Mouse (Mus musculus): ENCODE data around the gene Sult2a7. TPM values are rescaled to one million over a fixed set of nuclear protein-coding genes. Genes with fewer than 3 reads are reported as not detected.

Gene Sult2a7
- not detected in 2 replicates for polyA plus RNA-seq (2015; fragmentation: Nextera tagmentation; extraction: Ambion mirVana)

DNA sequence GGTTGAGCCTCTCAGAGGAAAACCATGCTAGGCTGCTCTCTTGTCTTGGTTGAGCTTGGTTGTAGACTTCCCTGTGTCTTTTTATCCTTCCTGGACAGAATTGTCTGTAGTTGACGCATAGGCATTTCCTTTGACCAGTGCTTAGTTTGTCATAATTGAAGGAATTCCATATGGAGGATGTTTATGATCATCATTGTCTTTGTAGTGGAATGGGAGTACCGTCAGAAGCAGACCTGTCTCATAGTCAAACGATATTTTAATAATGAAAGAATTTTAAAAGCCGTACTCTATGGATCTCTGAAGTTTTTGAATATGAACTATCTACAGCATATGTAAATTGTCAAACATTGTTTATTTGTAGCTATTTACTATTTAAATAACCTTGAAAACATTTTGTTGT lies at the start of gene Sult2a7:
Gene Sult2a7, minus strand, starts transcription at position 101 of the 400 bp plus-strand sequence.
- ATAC-seq (ENCODE audit: low read depth) = no peak
- Histone ChIP-seq H3K4me3 (no peak within 1 kb of the TSS), H3K27ac (replicated peaks) (no peak within 1 kb of the TSS), H3K36me3 (no peaks in the 10 kb centered on the region), H3K27me3 (no peaks in the 10 kb centered on the region), H3K9ac (no peak within 1 kb of the TSS), H3K9me3 (peaks cover 18% of the 10 kb centered on the region), H3K4me2 (no peak within 1 kb of the TSS), H3K4me1 (replicated peaks) (no peaks in the 10 kb centered on the region)
- 92% methylated on average over 4 of the region's 4 CpGs for WGBS

DNA sequence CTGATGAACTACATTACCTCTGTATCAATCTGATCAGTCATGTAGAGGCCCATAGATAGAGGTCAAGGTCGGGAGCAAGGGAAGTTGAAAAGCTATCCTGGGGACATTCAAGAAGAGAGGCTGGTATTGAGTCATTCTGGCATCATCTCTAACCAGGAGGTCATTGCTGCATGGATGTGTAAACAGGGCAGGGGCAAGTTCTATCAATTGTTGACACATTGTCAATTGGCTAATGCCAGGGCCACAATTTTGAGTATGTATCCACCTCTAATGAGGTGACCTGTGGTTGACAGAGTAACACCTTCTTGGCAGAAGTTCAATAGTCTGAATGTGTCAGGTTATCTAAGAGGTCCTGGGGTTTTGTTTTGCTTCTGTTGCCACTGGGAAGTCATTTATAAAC lies 31.2 kb upstream of the Sult2a7 start:
- WGBS = 59% methylated on average over 1 of the region's 1 CpGs
- H3K4me3 ChIP-seq = no peak overlapping the region
- no peak overlapping the region for H3K27ac ChIP-seq (replicated peaks)
- H3K4me2 ChIP-seq = no peak overlapping the region
- no peaks in the 10 kb centered on the region for H3K27me3 ChIP-seq
- no peak for ATAC-seq (ENCODE audit: low read depth)
- no peak overlapping the region for H3K9ac ChIP-seq
- no peaks in the 10 kb centered on the region for H3K36me3 ChIP-seq
- H3K9me3 ChIP-seq = peaks cover 26% of the 10 kb centered on the region
- no peaks in the 10 kb centered on the region for H3K4me1 ChIP-seq (replicated peaks)

DNA sequence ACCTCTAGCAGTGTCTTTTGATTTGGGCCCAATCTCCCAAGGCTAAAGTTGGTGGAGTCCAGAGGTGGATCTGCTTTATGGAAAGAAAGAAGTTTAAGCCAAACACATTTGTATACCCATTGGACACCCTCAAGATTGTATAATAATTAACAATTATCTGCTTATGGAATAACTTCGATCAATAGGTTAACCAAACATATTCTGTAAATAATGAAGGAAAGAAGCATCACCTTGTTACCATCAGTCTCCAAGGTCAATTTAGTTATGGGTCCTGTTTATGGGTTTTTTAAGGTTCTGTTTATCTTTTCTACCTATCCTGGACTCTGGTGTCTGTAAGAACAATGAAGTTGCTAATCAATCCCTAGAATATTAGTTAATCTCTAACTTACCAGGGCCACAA lies 28.6 kb upstream of the Sult2a7 start:
- no peak overlapping the region for H3K27ac ChIP-seq (replicated peaks)
- ATAC-seq (ENCODE audit: low read depth) = no peak
- H3K36me3 ChIP-seq = no peaks in the 10 kb centered on the region
- H3K4me1 ChIP-seq (replicated peaks) = no peaks in the 10 kb centered on the region
- no peak overlapping the region for H3K4me3 ChIP-seq
- H3K27me3 ChIP-seq = no peaks in the 10 kb centered on the region
- H3K4me2 ChIP-seq = no peak overlapping the region
- WGBS = 84% methylated on average over 1 of the region's 1 CpGs
- peaks cover 47% of the 10 kb centered on the region for H3K9me3 ChIP-seq
- no peak overlapping the region for H3K9ac ChIP-seq

DNA sequence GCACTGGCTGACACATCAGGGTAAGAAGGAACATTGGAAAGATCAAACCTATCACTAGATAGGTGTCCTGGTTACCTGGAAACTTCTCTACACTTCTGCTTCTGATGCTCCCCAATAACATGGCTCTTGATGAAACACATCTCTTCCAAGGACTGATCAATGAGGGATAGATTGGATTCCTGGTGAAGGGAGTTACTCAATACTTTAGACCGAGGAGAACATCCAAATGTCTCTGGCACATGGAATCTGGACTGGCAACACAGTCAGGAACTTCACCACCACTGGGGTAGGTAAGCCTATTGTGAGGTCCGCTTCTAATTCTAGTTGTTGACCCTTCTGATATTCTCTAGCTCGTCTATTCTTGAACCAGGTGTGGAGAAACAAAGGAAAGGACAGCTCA lies 24.3 kb upstream of the Sult2a7 start:
- Histone ChIP-seq H3K4me2 (no peak overlapping the region), H3K4me1 (replicated peaks) (no peaks in the 10 kb centered on the region), H3K4me3 (no peak overlapping the region), H3K9ac (no peak overlapping the region), H3K27ac (replicated peaks) (no peak overlapping the region), H3K36me3 (no peaks in the 10 kb centered on the region), H3K27me3 (no peaks in the 10 kb centered on the region), H3K9me3 (peaks cover 40% of the 10 kb centered on the region)
- ATAC-seq (ENCODE audit: low read depth) = no peak
- 78% methylated on average over 3 of the region's 3 CpGs for WGBS

DNA sequence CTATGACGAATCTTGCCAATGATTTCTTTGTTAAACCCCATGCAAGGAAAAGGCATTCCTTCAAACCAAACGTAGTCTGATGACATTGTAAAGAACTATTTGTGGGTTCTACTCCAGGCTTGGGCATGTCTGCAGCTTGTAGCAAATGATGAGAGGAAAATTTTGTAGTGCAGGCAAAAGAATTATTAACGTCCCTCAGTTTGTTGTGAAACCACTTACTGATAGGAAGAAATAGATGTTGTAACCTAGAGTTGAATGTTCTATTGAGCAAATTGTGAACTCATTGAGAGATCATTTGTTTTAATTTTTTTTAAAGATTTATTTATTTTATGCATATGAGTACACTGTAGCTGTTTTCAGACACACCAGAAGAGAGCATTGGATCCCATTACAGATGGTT lies 1.1 kb downstream of the Sult2a7 start:
- H3K9ac ChIP-seq = no peak overlapping the region
- no peaks in the 10 kb centered on the region for H3K27me3 ChIP-seq
- no peaks in the 10 kb centered on the region for H3K4me1 ChIP-seq (replicated peaks)
- H3K4me3 ChIP-seq = no peak overlapping the region
- no peak for ATAC-seq (ENCODE audit: low read depth)
- peaks cover 18% of the 10 kb centered on the region for H3K9me3 ChIP-seq
- H3K36me3 ChIP-seq = no peaks in the 10 kb centered on the region
- H3K4me2 ChIP-seq = no peak overlapping the region
- 72% methylated on average over 3 of the region's 3 CpGs for WGBS
- H3K27ac ChIP-seq (replicated peaks) = no peak overlapping the region

DNA sequence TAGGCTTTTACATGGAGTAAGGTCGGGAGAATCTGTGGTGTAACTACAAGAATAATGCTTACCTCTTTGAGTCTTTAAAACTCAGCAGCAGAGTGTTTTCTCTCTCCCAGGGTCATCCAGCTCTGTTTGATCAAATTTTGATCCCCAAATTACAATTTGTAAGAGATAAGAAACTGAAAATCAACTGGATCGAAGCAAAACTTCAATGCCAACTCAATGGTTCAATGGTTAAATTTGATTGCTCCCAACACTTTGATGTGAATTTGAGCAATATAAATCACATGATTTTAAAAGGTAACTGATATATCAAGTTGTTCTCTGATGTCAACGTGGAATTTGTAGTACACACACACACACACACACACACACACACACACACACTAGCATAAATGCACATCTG lies 47.5 kb downstream of the Sult2a7 start, which contains the start of gene Sult2a8:
Gene Sult2a8, minus strand, starts transcription at position 236 of the 400 bp plus-strand sequence.
- Histone ChIP-seq H3K36me3 (no peaks in the 10 kb centered on the region), H3K9ac (no peak within 1 kb of the TSS), H3K4me1 (replicated peaks) (no peaks in the 10 kb centered on the region), H3K9me3 (peaks cover 22% of the 10 kb centered on the region), H3K27ac (replicated peaks) (no peak within 1 kb of the TSS), H3K4me3 (no peak within 1 kb of the TSS), H3K27me3 (no peaks in the 10 kb centered on the region), H3K4me2 (no peak within 1 kb of the TSS)
- WGBS = 66% methylated on average over 3 of the region's 3 CpGs
- no peak for ATAC-seq (ENCODE audit: low read depth)

DNA sequence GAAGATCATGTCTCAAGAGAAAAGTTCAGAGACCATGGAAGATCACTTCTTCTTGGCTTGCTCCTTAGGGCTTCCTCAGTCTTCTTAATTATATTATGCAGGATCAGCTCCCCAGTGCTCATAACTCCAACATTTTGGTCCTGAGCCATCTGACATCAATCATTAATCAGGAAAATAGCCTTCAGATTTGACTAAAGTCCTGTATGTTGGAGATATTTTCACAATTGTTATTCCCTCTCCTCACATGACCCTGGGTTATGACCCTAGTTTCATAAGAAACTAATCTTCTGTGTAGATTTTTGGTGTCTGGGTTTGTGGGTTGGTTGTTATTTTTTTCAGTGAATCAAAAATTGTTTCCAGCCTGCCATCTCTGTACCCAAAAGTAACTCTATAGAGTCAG lies 54.4 kb downstream of the Sult2a7 start:
- Histone ChIP-seq H3K27ac (replicated peaks) (no peak overlapping the region), H3K4me3 (no peak overlapping the region), H3K9me3 (peaks cover 26% of the 10 kb centered on the region), H3K4me2 (no peak overlapping the region), H3K4me1 (replicated peaks) (no peaks in the 10 kb centered on the region), H3K9ac (no peak overlapping the region), H3K27me3 (no peaks in the 10 kb centered on the region), H3K36me3 (no peaks in the 10 kb centered on the region)
- ATAC-seq (ENCODE audit: low read depth) = no peak

DNA sequence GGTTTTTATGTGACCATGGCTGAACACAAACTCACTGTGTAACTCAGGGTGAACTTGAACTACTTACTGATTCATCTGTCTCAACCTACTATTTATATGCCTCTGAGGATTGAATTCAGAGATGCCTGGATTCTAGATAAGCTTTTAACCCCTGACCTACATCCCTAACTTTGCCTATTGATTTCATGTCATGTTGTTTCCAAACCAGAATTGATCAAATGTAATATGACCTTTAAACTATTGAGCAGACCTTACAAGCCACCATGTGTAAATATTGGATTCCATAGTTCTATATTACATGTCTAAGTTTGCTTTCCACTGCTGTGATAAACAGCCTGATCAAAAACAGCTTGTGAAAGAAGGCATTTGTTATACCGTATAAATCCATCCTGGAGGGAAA lies 55.5 kb downstream of the Sult2a7 start:
- WGBS = 75% methylated on average over 1 of the region's 1 CpGs
- Histone ChIP-seq H3K9me3 (peaks cover 31% of the 10 kb centered on the region), H3K27ac (replicated peaks) (no peak overlapping the region), H3K4me2 (no peak overlapping the region), H3K4me3 (no peak overlapping the region), H3K27me3 (no peaks in the 10 kb centered on the region), H3K9ac (no peak overlapping the region), H3K36me3 (no peaks in the 10 kb centered on the region), H3K4me1 (replicated peaks) (no peaks in the 10 kb centered on the region)
- ATAC-seq (ENCODE audit: low read depth) = no peak

DNA sequence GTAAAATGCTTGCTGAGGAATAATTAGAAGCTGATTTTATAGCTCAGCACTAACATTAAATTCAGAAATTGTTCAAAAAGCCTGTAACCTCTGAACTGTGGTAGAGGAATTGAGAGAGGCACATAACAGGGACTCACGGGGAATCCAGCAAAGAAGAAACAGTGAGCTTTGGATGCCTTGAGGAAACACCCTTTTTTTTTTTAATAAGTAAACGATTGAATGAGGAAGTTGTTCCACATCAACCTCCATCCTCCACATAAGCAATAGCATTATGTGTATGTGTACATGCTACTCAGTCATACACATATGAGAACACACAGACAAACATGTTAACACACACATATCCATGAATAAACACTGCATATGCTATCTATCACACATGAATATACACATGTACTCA lies 56.0 kb downstream of the Sult2a7 start:
- WGBS = 82% methylated on average over 2 of the region's 2 CpGs
- Histone ChIP-seq H3K36me3 (no peaks in the 10 kb centered on the region), H3K4me1 (replicated peaks) (no peaks in the 10 kb centered on the region), H3K27me3 (no peaks in the 10 kb centered on the region), H3K4me2 (no peak overlapping the region), H3K27ac (replicated peaks) (no peak overlapping the region), H3K9ac (no peak overlapping the region), H3K4me3 (no peak overlapping the region), H3K9me3 (peaks cover 32% of the 10 kb centered on the region)
- no peak for ATAC-seq (ENCODE audit: low read depth)

Other genes starting within 250 kb of the Sult2a7 start
- gene Sult2a6, start 239.4 kb downstream of the Sult2a7 start, polyA plus RNA-seq (2015; fragmentation: Nextera tagmentation; extraction: Ambion mirVana) = not detected in 2 replicates
- gene Obox8, start 160.7 kb downstream of the Sult2a7 start, polyA plus RNA-seq (2015; fragmentation: Nextera tagmentation; extraction: Ambion mirVana) = not detected in 2 replicates
- not detected in 2 replicates for gene Sult2a8, start 47.5 kb downstream of the Sult2a7 start, polyA plus RNA-seq (2015; fragmentation: Nextera tagmentation; extraction: Ambion mirVana)
- 0.28 and 0.49 TPM in 2 replicates for gene Vmn1r90, start 69.3 kb upstream of the Sult2a7 start, polyA plus RNA-seq (2015; fragmentation: Nextera tagmentation; extraction: Ambion mirVana)
- not detected in 2 replicates for gene Obox7, start 165.3 kb upstream of the Sult2a7 start, polyA plus RNA-seq (2015; fragmentation: Nextera tagmentation; extraction: Ambion mirVana)